Mouse (Mus musculus): Measurements from ENCODE around the gene Exog.

- TF ChIP-seq CTCF (IDR thresholded peaks at IDR 0.05; ENCODE audit: control insufficient read depth, insufficient read depth, insufficient replicate concordance, low read depth, low read length) (no peak), POLR2A (IDR thresholded peaks at IDR 0.05; ENCODE audit: control insufficient read depth, low read depth, low read length) (no peak)
These were observed 19.3 kb upstream of the Exog start for GRCm38 (mm10) chr9:119425217-119425975.
